Mouse (Mus musculus) cerebellum, adult 8-10 months (tissue): ENCODE measurements around the gene St6galnac4.

Experiments
- DNase-seq: peaks from one replicate; pipeline ENCODE4 v3.0.0; 2022

Gene St6galnac4

GRCm38 (mm10) chr2:32629276-32629976 lies 42.5 kb downstream of the St6galnac4 start:
- no peak for DNase-seq

- no peak for DNase-seq
Measured at GRCm38 (mm10) chr2:32630036-32630435, 43.1 kb downstream of the St6galnac4 start.

- DNase-seq: no peak
Measured at GRCm38 (mm10) chr2:32631046-32631445, 44.2 kb downstream of the St6galnac4 start.

GRCm38 (mm10) chr2:32631737-32632394 lies 45.0 kb downstream of the St6galnac4 start:
- DNase-seq: peak; percentile 81

- DNase-seq: no peak
Measured at GRCm38 (mm10) chr2:32633660-32634059, 46.8 kb downstream of the St6galnac4 start.

- no peak for DNase-seq
Measured at GRCm38 (mm10) chr2:32634277-32635105, 47.6 kb downstream of the St6galnac4 start.

GRCm38 (mm10) chr2:32636617-32637016 lies 49.7 kb downstream of the St6galnac4 start:
- DNase-seq: no peak

- DNase-seq: no peak
Measured at GRCm38 (mm10) chr2:32637778-32638281, 50.9 kb downstream of the St6galnac4 start.

- no peak for DNase-seq
Measured at GRCm38 (mm10) chr2:32639632-32640031, 52.7 kb downstream of the St6galnac4 start.

GRCm38 (mm10) chr2:32640550-32641051 lies 53.7 kb downstream of the St6galnac4 start:
- DNase-seq: no peak

- no peak for DNase-seq
Measured at GRCm38 (mm10) chr2:32641810-32642209, 54.9 kb downstream of the St6galnac4 start.

- no peak for DNase-seq
Measured at GRCm38 (mm10) chr2:32642813-32643212, 55.9 kb downstream of the St6galnac4 start.

- no peak for DNase-seq
Measured at GRCm38 (mm10) chr2:32644083-32644482, 57.2 kb downstream of the St6galnac4 start.

- no peak for DNase-seq
Measured at GRCm38 (mm10) chr2:32644799-32645475, 58.0 kb downstream of the St6galnac4 start.

GRCm38 (mm10) chr2:32645647-32646046 lies 58.8 kb downstream of the St6galnac4 start:
- DNase-seq: no peak

GRCm38 (mm10) chr2:32646379-32647056 lies 59.6 kb downstream of the St6galnac4 start, which contains the start of gene Eng:
TSS of gene Eng (plus strand) at chr2:32646595.
- no peak for DNase-seq

GRCm38 (mm10) chr2:32647366-32647765 lies 60.5 kb downstream of the St6galnac4 start:
- no peak for DNase-seq
